Mouse (Mus musculus): ENCODE results near the gene Prkar2a. TPM values are rescaled to one million over a fixed set of nuclear protein-coding genes. Genes with fewer than 3 reads are reported as not detected.

Prkar2a gene
- polyA plus RNA-seq, 1 experiment from 2014 or later: 50.1 TPM

DNA sequence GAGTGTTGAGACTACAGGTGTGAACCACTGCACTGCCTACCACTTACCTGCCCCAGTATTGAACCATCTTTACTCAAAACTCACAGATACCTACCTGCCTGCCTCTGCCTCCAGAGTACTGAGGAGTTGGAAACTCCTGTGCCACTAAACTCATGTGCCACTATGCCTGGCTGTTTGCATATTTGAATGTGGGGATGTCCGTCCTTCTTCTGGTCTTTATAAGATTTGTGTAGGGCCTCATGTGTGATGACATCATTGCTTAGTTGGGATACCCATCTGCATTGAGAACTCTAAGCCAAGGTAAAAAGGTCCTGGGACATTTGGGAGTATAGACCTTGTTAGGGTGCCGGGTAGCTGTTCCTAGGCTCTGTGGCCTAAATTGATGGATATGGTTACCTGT, 98.0 kb downstream of the Prkar2a start:
- 88% methylated on average over 2 of the region's 2 CpGs for WGBS
- no peaks in the 10 kb centered on the region for H3K36me3 ChIP-seq
- H3K4me3 ChIP-seq: peak overlapping the region; percentile 24

DNA sequence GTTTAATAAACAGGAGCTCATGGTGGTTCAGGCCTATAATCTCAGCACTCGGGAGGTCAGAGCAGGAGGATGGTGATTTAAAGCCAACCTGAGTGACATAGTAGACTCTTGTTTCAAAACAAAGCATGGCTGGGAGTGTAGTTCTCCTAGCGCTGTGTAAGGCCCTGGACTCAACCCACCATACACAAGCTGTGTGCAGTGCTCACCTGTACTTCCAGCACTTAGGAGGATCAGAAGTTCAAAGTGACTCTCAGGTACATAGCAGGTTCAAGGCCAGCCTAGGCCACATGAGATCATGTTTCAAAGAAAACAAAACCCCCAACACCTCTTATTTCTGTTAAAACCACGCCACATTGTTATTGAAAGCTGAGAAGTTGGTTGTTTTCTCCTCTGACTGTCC, 99.6 kb downstream of the Prkar2a start:
- no peak overlapping the region for H3K4me3 ChIP-seq
- H3K9me3 ChIP-seq: no peaks in the 10 kb centered on the region
- H3K27ac ChIP-seq: no peak overlapping the region
- no peaks in the 10 kb centered on the region for H3K36me3 ChIP-seq
- H3K27me3 ChIP-seq: no peaks in the 10 kb centered on the region
- ATAC-seq (ENCODE audit: low FRiP score): no peak
- peak overlapping the region; percentile 90; the same call in 1 of the 2 replicates for H3K4me2 ChIP-seq
- WGBS: 85% methylated on average over 3 of the region's 3 CpGs
- no peak overlapping the region for H3K9ac ChIP-seq
- peaks cover 85% of the 10 kb centered on the region for H3K4me1 ChIP-seq (replicated peaks)

More for the DNA sequence above, 98.0 kb downstream of the Prkar2a start:
- Histone ChIP-seq H3K9ac (0 out of 2 replicates have a peak overlapping the region, but pooled peaks have one; percentile 4), H3K27ac (no peak overlapping the region), H3K4me2 (peak overlapping the region; percentile 90), H3K27me3 (no peaks in the 10 kb centered on the region), H3K9me3 (no peaks in the 10 kb centered on the region), H3K4me1 (replicated peaks) (peaks cover 81% of the 10 kb centered on the region)
- no peak for ATAC-seq (ENCODE audit: low FRiP score)

DNA sequence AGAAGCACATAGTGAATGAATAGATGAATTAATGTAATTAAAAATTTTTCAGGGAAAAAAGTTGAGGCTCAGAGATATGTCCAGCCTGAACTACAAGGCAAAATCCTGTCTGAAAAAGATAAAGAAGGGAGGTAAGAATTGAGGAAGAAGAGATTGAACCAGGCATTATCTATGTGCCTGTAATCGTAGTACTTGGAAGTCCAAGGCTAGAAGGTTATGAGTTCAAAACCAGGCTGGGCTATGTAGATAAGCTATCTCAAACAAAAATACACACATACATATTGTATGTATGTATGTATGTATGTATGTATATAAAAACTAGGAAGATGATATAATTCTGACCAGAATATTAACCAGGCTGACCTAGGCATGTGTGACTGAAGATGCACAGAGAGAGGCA, 103.2 kb downstream of the Prkar2a start:
- Histone ChIP-seq H3K9me3 (no peaks in the 10 kb centered on the region), H3K27me3 (no peaks in the 10 kb centered on the region), H3K4me3 (no peak overlapping the region), H3K4me1 (replicated peaks) (peaks cover 99% of the 10 kb centered on the region), H3K27ac (no peak overlapping the region), H3K36me3 (peaks cover 15% of the 10 kb centered on the region), H3K9ac (no peak overlapping the region), H3K4me2 (no peak overlapping the region)
- WGBS: 89% methylated on average over 1 of the region's 1 CpGs
- no peak for ATAC-seq (ENCODE audit: low FRiP score)

DNA sequence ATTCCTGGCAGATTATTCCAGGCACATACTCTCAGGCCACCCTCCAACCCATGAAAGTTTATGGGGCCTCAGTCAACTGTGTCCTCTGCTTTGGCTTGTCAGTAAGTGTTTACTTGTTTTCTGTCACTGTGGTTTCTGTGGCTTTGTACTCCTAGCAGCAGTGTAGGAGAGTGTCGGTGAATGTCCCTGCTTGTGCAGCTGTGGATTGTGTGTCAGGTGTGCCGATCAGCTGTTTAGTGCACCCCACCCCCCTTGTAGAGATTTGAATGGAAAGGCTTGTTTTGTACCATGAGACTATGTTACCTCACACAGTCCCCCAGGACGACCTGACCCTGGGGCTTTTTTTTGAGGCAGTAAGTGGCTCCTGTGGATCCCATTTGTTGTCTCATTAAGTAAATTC, 103.6 kb downstream of the Prkar2a start:
- 51% methylated on average over 3 of the region's 3 CpGs for WGBS
- H3K4me1 ChIP-seq (replicated peaks): peaks cover 96% of the 10 kb centered on the region
- H3K4me3 ChIP-seq: no peak overlapping the region
- H3K9me3 ChIP-seq: no peaks in the 10 kb centered on the region
- peaks cover 19% of the 10 kb centered on the region for H3K36me3 ChIP-seq
- H3K27me3 ChIP-seq: no peaks in the 10 kb centered on the region
- no peak overlapping the region; the same call in 1 of the 2 replicates for H3K9ac ChIP-seq
- no peak overlapping the region for H3K27ac ChIP-seq
- no peak for ATAC-seq (ENCODE audit: low FRiP score)
- H3K4me2 ChIP-seq: no peak overlapping the region

DNA sequence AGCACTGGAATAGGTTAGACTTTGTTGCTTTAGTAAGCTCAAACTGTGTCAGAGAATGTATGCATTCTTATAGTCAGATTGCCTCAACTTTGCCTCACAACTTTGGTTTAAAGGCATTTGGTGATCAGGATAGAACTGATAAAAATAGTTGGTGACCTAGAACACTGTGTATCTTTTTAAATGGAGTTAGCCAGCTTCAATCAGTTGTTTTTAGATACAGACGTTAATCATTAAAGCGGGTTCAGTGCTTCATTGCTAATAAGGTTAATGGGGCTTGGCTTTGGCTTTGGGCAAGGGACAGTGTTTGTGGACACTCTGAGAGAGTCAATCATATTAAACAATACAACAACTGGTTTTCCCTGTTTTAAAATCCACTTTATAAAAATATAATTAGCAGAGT, 106.2 kb downstream of the Prkar2a start:
- H3K9me3 ChIP-seq: no peaks in the 10 kb centered on the region
- H3K4me3 ChIP-seq: no peak overlapping the region
- WGBS: 46% methylated on average over 2 of the region's 2 CpGs
- no peak overlapping the region; the same call in 1 of the 2 replicates for H3K4me2 ChIP-seq
- no peak for ATAC-seq (ENCODE audit: low FRiP score)
- peaks cover 43% of the 10 kb centered on the region for H3K36me3 ChIP-seq
- H3K27me3 ChIP-seq: no peaks in the 10 kb centered on the region
- peaks cover 71% of the 10 kb centered on the region for H3K4me1 ChIP-seq (replicated peaks)
- H3K27ac ChIP-seq: peak overlapping the region; percentile 19; the same call in 1 of the 2 replicates
- H3K9ac ChIP-seq: no peak overlapping the region

DNA sequence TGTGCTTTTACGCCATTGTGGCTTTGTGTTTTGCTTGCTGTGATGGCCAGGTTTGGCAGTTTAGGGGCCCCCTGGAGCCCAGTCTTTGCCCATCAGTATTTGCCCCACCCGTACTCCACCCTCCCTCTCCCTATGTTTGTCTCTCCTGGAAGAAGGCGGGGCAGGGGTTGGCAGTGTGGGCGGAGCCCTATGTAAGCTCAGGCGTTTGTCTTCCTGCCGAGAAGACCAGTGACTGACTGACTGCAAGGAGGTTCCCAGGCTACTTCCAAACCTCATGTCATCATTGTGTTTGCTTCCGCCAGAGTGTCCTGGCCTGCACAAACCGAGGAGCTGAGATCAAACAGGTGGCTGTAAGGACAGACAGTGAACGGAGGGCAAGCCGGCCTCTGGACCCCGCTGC, 106.6 kb downstream of the Prkar2a start:
- 0 out of 2 replicates have a peak, but pooled peaks have one; percentile 41 for ATAC-seq (ENCODE audit: low FRiP score)
- Histone ChIP-seq H3K27me3 (no peaks in the 10 kb centered on the region), H3K27ac (peak overlapping the region; percentile 73), H3K9ac (peak overlapping the region; percentile 58; the same call in 1 of the 2 replicates), H3K4me1 (replicated peaks) (peaks cover 66% of the 10 kb centered on the region), H3K36me3 (peaks cover 46% of the 10 kb centered on the region), H3K9me3 (no peaks in the 10 kb centered on the region), H3K4me3 (peak overlapping the region; percentile 11; the same call in 1 of the 2 replicates), H3K4me2 (peak overlapping the region; percentile 39)
- 32% methylated on average over 11 of the region's 11 CpGs for WGBS

DNA sequence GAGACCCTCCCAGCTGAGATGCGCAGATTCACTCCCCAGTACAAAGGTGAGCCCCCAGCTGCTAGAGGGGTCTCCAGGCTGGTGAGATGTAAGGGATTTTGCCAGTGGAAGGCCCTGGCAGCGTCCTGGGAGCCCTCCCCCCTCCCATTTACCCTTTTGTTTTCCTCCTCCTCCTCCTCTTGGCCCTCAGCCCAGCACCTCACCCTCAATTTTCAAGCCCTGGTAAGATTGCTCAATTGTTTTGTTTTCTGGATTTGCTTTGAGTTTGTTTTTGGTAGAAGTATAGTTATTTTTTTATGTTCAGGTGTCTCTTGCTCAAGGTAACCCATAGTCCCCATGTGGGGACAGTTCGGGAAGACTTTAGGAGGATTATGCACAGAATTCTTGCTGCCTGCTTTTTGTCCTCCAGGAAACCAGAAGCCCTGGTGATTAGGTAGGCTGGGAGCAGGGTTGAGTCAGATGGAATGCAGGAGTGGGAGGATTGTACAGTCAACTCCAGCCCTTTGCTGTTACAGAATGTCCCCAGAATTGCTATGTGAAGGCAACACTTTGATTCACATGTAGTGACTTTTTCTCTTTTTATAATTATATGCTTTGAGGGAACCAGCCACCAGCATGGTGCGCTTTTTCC, 107.4 kb downstream of the Prkar2a start:
- H3K36me3 ChIP-seq: peaks cover 53% of the 10 kb centered on the region
- H3K9ac ChIP-seq: peak overlapping the region; percentile 58; the same call in 1 of the 2 replicates
- H3K4me2 ChIP-seq: peak overlapping the region; percentile 39; the same call in 1 of the 2 replicates
- H3K9me3 ChIP-seq: no peaks in the 10 kb centered on the region
- H3K27ac ChIP-seq: peak overlapping the region; percentile 73
- no peak for ATAC-seq (ENCODE audit: low FRiP score)
- no peaks in the 10 kb centered on the region for H3K27me3 ChIP-seq
- peaks cover 59% of the 10 kb centered on the region for H3K4me1 ChIP-seq (replicated peaks)
- no peak overlapping the region for H3K4me3 ChIP-seq
- WGBS: 59% methylated on average over 4 of the region's 4 CpGs

DNA sequence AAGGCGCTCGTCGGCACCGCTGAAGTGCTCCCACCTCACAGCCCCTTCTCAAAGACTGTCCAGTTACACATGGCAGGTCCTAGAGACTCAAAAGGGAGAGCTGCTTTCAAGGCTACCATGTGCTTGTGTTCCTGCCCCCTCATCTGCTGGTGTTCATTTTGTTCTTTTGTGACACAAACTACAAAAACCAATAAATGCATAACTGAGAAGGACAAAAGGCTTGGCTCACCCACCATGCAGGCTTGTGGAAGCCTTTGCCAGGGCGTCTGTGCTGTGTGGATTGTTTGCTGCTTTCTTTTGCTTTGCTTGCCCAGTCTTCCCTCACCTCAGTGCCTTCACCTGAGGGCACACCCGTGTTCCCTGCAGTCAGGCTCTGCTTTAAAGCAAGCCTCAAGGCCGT, 108.4 kb downstream of the Prkar2a start:
- H3K4me3 ChIP-seq: no peak overlapping the region
- H3K9ac ChIP-seq: no peak overlapping the region
- peaks cover 49% of the 10 kb centered on the region for H3K4me1 ChIP-seq (replicated peaks)
- H3K9me3 ChIP-seq: no peaks in the 10 kb centered on the region
- H3K36me3 ChIP-seq: peaks cover 63% of the 10 kb centered on the region
- no peaks in the 10 kb centered on the region for H3K27me3 ChIP-seq
- peak overlapping the region; percentile 62 for H3K27ac ChIP-seq
- ATAC-seq (ENCODE audit: low FRiP score): no peak
- WGBS: 91% methylated on average over 7 of the region's 7 CpGs
- no peak overlapping the region for H3K4me2 ChIP-seq

DNA sequence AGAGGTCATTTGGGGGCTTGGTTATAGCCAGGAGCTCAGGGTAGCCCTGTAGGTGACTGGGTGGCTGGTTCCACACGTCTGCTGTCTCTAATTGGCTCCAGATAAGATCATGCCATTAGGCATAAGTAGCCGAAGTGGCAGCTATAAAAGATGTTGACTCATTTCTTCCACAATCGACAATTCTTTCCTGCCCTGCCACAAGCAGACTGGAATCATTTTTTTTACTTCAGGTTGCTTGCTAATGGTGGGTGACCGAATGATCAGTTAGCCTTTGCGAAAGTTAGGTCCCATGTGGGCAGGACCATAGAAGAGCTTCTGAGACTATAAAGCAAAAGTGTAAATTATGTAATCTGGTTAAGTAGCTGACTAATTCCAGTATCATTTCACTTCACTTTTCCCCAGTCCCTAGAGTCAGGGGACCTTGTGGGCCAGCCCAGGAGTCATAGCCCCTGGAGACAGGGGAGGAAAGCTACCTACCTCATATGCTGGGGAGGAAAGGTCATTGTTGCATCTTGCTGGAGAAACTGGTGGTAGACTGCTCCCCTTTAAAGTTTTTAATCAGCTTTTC, 109.5 kb downstream of the Prkar2a start:
- WGBS: 84% methylated on average over 5 of the region's 5 CpGs
- Histone ChIP-seq H3K36me3 (peaks cover 72% of the 10 kb centered on the region), H3K4me2 (no peak overlapping the region), H3K9ac (no peak overlapping the region), H3K4me1 (replicated peaks) (peaks cover 38% of the 10 kb centered on the region), H3K27ac (no peak overlapping the region), H3K4me3 (no peak overlapping the region), H3K27me3 (no peaks in the 10 kb centered on the region), H3K9me3 (no peaks in the 10 kb centered on the region)
- no peak for ATAC-seq (ENCODE audit: low FRiP score)

DNA sequence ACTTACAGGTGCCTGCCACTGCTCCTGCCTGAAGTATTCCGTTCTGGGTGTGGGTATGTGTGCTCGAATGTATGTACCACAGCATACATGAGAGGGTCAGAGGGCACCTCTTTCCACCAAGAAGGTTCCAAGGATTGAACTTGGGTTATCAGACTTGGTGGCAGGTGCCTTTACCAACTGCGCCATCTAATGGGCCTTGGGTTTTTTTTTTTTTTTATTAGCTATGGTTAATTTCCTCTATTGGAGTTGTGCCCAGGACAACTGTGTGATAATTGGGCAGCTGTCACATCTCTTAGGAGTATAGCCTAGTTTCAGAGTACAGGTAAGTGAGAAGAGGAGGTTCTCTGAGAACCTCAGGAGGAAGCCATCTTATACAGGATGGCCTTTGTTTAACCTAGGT, 110.5 kb downstream of the Prkar2a start:
- Histone ChIP-seq H3K27ac (no peak overlapping the region), H3K36me3 (peaks cover 82% of the 10 kb centered on the region), H3K9me3 (no peaks in the 10 kb centered on the region), H3K4me3 (no peak overlapping the region), H3K4me2 (no peak overlapping the region), H3K4me1 (replicated peaks) (peaks cover 28% of the 10 kb centered on the region), H3K9ac (no peak overlapping the region), H3K27me3 (no peaks in the 10 kb centered on the region)
- 90% methylated on average over 3 of the region's 3 CpGs for WGBS
- no peak for ATAC-seq (ENCODE audit: low FRiP score)

All from hindbrain, embryonic 13.5 days (tissue).